Mouse (Mus musculus): ENCODE data around the gene Filip1. TPM values are rescaled to one million over a fixed set of nuclear protein-coding genes. Genes with fewer than 3 reads are reported as not detected.

The Filip1 gene
- total RNA-seq, 4 experiments from 2014 or later = 16.2 to 21.0 (median 19.0) TPM

DNA sequence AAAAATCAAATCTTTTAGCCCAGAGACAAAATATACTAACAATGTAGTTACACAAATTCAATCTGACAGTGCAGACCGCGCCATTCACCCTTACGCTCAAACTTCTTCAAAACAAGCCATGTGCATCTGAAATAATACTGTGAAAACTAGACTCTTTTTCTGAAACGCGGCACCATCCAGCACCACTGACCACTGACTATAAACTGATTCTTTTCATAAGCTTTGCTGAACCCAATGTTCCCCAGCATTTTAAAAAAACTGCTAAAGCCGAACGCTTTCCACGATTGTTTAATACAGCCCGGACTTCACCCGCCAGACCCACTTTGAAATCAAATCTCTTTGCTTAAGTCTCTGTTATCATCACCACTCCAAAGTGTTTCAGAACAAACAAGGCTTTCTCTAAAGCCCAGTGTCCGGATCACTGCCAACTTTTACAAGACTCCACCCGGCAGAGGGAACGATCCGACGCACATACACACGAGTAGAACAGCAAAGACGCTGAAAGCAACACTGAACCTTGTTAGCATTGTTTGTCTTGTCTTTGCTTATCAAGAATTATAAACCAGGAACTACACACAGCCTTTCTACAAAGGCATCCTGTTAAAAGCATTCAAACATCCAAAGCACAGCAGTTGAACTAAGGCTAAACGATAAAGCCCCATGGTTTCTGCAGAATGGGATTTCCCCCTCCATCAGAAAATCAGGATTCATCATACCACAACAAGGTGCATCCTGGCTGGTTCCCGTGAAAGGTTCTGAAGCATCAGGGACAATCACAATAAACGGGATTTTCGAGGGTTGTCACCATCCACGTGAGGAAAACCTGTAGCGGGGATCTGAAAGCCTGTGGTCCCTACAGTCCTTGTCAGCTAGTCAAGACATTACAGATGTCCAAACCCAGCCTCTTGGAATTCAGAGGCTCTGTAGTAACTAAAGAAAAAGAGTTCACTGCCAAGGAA, 182.5 kb downstream of the Filip1 start:
- no peak for DNase-seq (ENCODE audit: low spot score in 2 of 2)

DNA sequence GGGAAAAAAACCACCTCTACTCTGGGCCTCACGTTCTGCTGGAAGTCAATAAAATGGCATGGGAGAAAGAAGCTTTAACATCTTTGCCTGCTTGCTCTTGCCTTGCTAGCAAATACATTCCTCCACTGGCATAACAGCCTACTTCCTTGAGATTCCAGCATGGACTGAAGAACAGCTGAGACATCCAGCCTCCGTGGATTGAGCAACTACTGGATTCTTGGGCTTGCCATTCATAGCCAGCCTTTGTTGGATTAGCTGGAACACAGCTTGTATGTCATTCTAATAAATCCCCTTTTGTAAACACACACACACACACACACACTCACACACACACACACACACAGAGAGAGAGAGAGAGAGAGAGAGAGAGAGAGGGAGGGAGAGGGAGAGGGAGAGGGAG, 185.6 kb downstream of the Filip1 start:
- DNase-seq (ENCODE audit: low spot score in 2 of 2) = no peak

DNA sequence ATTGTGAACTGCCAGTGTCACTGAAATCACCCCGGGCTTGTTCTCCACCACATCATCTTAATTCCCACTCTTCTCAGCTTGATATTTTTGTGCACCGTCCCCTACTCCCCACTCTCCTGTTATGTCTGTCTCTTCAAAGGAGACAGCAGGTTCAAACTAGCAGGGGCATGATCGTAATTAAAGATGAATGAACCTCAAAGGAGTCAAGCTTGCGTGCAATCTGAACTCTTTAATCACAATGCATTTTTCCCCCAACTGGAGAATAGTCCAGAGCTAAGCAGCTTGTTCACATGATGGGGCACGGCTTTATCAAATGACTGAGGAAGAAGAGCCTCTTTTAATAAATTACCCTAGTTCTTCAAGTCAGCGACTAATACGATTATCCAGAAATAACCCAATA, 187.1 kb downstream of the Filip1 start:
- DNase-seq (ENCODE audit: low spot score in 2 of 2) = no peak

DNA sequence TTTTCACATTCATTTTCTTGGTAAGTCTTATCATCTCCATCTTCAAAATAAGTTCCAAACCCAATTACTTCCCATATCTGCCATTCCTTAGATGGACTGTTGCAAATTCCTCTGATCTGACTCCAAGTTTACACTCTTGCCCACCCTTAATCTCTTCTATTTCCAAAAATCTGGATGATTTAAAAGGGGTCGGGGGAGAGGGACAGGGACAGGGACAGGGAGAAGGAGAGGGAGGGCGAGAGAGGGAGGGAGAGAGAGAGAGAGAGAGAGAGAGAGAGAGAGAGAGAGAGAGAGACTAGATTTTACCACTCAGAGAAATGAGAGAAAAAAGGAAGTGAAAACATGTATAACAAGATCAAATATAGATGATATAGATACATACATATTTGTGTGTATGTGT, 188.8 kb downstream of the Filip1 start:
- no peak for DNase-seq (ENCODE audit: low spot score in 2 of 2)

DNA sequence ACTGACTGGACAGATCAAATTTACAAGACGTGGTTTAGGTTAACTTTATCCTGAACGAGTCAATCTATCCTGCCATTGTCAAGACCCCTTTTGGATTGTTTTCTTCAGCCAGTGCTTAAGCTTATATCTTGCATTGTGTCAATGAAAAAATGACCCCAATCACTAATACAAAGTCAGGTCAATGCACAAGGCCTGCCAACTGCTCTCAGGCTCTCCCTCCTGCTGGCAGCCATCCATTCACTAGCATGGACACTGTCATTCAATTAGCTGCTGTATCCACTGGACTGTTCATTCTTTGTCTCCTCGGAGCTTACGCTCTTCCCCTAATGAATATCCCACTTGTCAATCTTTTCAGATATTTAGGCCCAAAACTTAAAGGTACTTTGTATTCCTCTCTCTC, 189.2 kb downstream of the Filip1 start:
- no peak for DNase-seq (ENCODE audit: low spot score in 2 of 2)

DNA sequence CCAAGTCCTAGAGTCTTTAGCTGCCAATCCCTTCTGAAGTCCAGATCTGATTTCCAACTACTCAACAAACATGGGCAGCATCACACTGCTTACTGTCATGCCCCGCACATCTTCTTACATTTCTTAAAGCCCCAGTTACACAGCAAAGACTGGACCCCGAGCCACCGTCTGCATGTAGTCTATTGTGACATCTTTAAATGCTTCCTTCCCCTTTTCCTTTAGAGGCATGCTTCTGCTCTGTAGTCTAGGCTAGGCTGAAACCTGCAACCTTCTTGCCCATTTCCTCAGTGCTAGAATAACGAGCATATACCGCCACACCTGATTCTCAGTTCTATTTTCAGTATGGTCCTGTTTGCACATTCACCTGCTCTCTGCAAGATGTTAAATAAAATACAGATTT, 196.2 kb downstream of the Filip1 start:
- DNase-seq (ENCODE audit: low spot score in 2 of 2) = no peak

DNA sequence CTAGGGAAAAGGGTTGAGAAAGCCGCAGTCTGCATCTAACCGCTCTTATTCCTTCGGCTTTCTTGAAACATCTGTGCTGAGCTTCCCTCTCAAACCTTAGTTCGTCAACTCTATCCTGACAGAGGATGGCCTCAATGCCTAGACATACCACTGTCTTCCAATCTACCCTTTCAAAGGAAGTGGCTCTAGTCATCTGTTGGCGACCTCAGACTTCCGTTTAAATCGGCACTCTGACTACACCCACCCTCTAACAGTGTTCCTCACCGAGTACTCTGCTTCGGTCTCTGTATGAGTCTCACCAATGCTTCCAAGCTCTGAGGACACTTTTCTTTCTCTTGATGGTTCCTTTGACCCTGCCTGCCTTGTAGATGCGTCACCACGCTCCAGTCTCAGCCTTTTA, 196.6 kb downstream of the Filip1 start:
- DNase-seq (ENCODE audit: low spot score in 2 of 2) = no peak

DNA sequence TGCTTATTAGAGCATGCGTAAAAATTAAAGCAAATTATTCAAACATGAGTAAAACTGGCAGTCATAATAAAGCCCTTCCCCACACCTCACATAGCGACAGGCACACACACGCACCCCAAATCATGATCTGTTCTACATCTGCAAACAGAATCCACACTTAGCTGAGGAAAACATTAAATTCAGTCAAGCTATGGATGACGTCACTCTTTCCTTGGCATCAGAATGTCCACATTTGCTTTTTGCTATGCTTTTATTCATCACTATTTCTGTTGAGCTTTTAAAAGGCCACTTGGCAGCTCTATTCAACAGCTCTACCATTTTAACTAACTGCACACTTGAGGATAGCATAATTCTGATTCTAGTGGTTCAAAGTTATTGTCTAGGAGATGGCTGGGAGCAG, 198.1 kb downstream of the Filip1 start:
- no peak for DNase-seq (ENCODE audit: low spot score in 2 of 2)

DNA sequence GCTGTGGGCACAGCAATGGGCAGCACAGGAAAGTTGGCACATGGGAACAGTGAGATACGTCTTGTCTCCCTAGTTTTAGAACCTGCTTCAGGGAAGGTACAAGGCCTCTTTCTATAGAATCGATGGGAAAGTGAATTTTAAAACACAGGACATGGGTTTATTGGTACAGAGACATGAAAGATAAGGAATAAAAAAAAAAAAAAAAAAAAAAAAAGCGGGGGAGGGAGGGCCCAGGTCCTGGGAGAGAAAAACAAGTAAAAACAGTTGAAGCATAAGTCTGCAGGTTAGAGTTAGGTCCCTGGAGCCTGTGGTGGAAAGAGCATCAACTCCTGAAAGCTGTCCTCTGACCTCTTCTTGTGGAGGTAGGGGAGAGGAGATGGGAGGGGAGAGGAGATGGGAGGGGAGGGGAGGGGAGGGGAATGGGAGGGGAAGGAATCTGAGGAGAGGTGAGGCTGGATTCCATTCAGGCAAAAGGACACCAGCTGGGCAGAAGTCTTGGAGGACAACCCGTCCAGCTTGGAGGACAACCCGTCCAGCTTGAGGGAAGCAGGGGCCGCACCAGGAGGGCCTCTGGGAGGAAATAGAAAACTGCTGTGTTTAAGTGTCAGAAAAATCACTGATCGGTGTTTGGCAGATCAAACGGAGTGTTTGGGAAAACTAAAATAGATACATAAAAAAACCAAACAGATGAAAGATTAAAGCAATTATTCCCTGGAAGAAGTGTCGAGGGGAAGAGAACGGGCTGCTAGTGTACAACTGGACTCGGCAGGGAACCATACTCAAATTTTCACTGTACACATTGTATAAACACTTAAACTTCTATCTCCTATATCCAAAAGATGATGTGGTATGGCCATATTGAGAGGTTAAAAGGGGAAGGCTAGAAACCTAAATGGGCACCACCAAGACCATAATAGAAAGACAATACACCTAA, 201.4 kb downstream of the Filip1 start:
- DNase-seq (ENCODE audit: low spot score in 2 of 2) = no peak

DNA sequence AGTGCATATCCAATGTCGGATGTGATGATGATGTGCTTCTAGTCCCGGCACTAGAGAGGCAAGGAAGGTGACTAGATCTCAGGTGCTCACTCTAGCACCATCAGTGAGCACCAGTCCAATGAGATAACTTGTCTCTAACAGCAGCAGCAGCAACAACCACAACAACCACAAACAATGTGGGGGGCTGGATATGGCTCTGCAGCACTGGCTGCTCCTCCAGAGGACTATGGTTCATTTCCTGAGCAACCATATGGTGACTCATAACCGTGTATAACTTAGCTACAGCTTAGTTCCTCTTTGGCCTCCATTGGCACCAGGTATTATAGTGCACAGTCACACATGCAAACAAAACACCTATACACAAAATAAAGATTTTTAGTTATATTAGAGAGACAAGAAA, 202.1 kb downstream of the Filip1 start:
- no peak for DNase-seq (ENCODE audit: low spot score in 2 of 2)

DNA sequence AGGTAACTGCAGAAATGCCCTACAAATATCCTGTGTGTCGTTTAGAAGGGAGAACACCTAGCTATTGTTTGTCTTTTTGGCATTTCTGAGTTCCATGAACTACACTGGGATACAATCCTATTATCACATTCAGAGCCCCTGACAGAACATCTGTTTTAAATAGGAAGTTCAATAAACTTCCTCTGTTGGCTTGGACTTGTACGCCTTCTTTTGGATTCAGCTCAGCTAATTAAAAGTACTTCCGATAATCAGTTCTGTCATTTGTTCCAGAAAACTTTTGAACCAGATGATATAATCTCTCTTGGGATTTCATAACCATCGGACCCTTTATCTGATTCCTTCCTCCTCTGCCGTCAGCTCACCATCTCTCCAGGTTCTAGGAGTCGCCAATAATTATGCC, 203.2 kb downstream of the Filip1 start:
- DNase-seq (ENCODE audit: low spot score in 2 of 2) = no peak

DNA sequence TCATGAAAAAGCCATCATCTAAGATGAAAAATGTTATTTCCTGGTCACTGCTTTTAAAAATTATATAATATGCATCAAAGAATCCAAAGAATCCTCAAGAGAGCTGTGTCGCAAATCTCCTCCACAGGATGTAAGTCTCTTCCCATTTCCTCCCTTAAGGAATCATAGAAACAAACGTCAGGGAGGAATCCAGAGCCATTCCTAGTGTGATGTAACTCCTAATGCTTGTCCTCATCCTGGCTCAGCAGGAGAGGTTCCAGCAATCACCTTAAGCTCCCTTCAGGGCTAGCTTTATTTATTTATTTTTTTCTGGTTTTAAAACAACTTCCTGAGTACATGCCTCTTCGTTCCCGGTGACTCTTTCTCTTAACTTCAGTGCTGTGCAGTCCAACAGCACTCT, 205.5 kb downstream of the Filip1 start:
- DNase-seq (ENCODE audit: low spot score in 2 of 2) = no peak

DNA sequence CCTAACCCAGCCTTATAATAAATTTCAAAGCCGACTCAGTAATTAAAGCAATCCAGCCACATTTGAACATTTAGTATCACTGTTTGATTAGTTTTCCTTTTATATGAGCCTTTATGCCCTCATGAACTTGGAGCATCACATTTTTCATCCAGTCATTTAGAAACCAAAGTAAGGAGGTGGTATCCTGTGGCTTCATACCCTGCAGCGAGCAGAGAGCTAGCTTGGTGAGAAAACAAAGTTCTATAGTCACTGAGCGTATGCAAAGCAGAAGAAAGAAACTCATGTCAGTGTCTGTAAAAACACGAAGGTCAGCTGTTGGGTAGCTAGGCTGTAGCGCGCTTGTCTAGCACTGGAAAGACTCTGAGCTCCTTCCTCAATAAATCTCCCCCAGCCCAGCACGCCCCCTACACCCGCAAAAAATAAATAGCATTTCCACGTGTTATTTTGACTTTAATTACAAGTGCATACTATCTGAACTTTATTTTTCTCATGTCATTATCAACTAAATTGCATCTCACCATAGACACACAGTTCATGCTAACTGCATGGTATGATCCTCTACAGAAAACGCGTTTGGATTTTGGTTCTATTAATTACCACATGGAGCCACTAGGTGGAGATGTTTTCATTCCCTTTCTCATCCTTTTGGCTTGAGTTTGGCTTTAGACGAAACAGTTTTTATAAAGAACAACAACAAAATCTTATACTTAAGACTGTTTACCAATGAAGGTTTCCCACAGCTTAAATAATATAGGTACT, 206.2 kb downstream of the Filip1 start:
- no peak for DNase-seq (ENCODE audit: low spot score in 2 of 2)

DNA sequence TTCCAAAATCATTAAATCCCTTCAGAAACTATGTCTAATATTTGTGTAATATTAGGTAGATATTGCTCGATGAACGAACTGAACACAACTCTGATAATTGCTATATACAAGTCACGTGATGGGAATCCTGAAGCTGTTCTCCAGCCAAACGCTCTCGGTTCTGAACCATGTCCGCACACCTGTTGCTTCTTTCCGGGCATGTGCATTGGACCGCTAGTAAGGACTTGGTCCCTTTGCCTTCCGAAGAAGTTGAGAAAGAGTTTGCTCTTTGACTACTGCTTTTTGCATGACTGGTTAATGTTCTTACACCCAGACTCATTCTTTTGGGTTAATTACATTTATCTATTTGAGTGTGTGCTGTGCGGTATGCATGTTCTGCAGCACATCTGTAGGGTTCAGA, 207.2 kb downstream of the Filip1 start:
- no peak for DNase-seq (ENCODE audit: low spot score in 2 of 2)

DNA sequence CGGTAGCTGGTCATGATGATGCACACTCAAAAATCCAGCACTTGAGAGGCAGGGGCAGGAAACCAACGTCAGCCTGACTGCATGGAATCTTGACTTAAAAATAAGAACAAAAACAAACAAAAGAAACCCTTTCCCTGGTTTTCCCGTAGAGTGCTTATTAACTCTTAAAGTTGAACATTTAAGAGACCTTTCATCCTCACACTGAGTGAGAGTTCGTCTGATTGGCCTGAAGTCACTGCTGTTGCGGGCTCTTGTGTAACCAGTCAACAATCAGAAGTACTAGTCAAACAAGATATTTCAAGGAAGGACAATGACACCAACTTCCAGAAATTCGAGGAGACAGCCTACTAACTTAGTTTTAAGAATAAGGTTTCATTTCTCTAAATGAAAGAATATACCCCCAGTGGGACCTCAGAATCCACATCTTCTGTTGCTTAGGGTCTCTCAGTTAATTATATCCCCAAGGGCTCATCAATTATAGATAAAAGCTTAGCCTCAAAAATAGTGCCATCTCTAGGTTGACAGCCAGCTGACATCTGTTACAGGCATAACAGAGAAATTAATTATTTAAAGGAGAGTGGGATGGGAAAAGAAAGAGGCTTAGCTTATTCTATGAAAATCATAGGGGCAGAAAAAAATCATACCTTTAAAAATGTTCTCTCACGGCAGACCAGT, 216.1 kb downstream of the Filip1 start:
- no peak for DNase-seq (ENCODE audit: low spot score in 2 of 2)

DNA sequence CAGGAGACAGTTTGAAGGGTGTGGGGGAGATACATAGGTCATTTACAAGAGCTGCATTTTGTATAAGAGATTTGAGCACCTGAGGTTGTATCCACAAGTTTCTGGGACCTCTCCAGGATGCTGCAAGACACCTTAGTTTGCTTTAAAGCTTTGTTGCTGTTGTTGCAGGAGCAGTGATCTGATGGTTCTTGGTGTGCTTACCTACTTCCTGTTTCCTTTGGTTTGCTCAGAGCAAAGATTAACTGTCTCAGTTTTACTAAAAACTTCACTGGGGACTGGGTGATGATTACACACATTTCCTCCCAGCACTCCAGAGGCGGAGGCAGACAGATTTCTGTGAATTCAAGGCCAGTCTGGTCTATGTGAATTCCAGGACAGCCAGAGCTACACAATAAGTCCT, 217.6 kb downstream of the Filip1 start:
- DNase-seq (ENCODE audit: low spot score in 2 of 2) = no peak

DNA sequence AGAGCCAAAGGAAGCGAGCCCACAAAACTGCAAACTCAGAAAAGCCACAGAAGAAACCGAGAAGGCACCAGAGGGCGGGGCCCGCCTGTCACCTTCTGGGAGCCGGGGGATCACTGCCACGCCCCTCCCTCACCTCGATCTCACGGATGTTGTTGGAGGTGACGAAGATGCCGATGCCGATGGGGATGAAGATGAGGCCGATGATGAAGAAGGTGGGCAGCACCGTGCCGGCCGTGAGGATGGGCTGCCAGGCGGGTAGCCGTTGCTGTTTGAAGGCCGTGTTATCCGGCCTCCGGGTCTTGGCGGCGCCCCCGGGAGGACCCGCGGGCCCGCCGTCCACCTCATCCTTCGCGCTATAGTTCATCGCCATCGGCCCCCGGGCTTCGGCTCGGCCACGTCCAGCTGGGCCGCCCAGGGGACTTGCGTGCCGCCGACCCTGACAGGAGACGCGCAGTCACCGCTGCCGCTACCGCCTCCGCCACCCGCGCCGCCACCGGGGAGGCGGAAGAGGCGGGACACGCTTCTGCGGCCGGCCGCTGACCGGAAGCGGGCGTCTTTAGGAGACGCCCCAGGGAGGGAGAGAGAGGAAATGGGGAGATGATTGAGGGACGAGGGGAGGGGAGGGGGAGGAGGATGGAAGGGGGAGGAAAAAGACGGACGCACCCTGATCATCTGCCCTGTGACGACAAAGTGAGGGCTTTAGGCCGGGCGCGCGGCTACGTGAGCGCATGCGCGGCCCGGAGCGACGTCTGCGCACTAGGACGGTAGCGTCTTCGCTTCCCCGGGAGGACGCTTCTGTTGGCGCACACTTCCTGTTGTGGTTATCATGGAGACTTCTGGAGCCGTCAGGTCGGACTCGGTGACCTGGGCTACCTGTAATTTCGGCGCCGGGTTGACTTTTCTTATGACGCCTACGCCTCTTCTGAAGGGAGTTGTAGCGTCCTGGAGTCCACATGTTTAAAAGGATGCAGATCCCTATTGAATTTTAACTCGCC, 219.5 kb downstream of the Filip1 start, which contains the start of gene Tmem30a:
TSS of gene Tmem30a (minus strand) at position 667 of the 995 bp plus-strand sequence.
- peak; percentile 82 to 97 for DNase-seq (ENCODE audit: low spot score in 2 of 2)

DNA sequence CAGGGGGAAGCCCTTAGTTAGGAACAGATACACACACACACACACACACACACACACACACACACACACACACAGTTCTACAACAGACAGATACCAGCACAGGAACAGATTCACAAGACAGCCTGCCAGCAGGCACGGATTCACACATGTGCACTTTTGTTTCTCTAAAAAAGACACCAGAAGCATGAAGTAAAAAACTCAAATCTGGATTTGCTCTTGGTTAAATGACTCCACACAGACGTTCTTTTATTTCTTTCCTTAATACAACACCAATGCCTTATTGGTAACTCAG, 226.9 kb downstream of the Filip1 start:
- DNase-seq (ENCODE audit: low spot score in 2 of 2) = no peak

DNA sequence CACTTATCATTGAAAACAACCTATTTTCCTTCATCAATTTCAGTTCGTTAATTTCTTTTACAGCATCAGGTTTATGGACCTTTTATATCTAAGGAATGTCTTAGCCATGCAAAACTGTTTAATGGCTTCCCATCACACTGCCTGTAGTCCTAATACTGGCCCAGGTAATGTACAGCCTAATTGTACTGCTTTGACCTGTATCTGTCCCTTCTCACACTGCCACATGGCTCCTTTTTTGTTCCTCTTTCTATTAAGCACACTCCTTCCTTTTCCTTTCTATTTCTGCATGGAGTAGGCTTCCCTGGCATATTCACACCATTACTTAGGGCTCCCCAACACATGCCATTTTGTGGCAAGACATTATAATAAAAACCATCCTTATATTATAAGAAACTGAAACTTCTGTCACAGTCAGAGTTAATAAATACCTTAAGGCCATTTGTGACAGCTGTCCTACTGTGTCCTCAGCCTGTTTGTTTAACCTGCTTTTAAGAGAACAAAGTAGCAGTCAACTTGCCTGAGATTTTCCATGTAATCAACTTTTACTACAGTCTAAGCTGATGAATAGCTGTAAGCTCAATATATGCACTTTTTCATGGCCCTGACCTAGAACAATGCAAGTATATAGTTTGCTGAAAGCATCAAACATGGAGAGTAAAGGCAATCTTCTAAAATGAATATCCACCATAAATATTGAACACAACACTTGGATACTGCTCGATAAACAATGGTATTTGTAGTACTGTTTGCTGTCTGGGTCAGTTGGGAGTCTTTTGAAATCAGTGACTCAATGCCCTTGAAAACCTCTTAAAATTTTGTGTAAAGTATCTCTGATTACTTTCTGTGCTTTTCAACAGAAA, 227.5 kb downstream of the Filip1 start:
- DNase-seq (ENCODE audit: low spot score in 2 of 2) = no peak
